Mouse (Mus musculus) liver, embryonic 15.5 days (tissue): Measurements from ENCODE around the gene Adgrl3. TPM values are rescaled to one million over a fixed set of nuclear protein-coding genes. Genes with fewer than 3 reads are reported as not detected.

Experiments used
- ATAC-seq: fragments of 200-750 bp; cut with Nextera tagmentation; 2 replicates; pipeline ENCODE4 v1.8.0; 2017; ENCODE audit warnings: moderate number of reproducible peaks, mild to moderate bottlenecking, moderate library complexity; ENCODE audit not compliant: insufficient read depth
- H3K27ac ChIP-seq: fragments of 300-500 bp; sonication (generic); replicated peaks from 2 replicates; pipeline ENCODE4 v1.5.1; 2015; ENCODE audit warnings: mild to moderate bottlenecking, inconsistent platforms
- H3K27me3 ChIP-seq: fragments of 300-500 bp; sonication (generic); 2 replicates; pipeline ENCODE4 v1.6.1; 2015; ENCODE audit warnings: mild to moderate bottlenecking, inconsistent platforms
- H3K36me3 ChIP-seq: fragments of 300-500 bp; sonication (generic); replicated peaks from 2 replicates; pipeline ENCODE4 v1.6.1; 2015; ENCODE audit warnings: moderate library complexity, mild to moderate bottlenecking, inconsistent platforms
- H3K4me1 ChIP-seq: fragments of 300-500 bp; sonication (generic); replicated peaks from 2 replicates; pipeline ENCODE4 v1.6.1; 2015; ENCODE audit warnings: inconsistent platforms
- H3K4me2 ChIP-seq: fragments of 300-500 bp; sonication (generic); 2 replicates; pipeline ENCODE4 v1.6.1; 2015; ENCODE audit warnings: moderate library complexity, mild to moderate bottlenecking, inconsistent platforms
- H3K4me3 ChIP-seq: fragments of 300-500 bp; sonication (generic); replicated peaks from 2 replicates; pipeline ENCODE4 v1.5.1; 2015; ENCODE audit warnings: mild to moderate bottlenecking, inconsistent platforms
- H3K9ac ChIP-seq: fragments of 300-500 bp; sonication (generic); 2 replicates; pipeline ENCODE4 v1.6.1; 2015; ENCODE audit warnings: moderate library complexity, mild to moderate bottlenecking, inconsistent platforms
- H3K9me3 ChIP-seq: fragments of 300-500 bp; sonication (generic); replicated peaks from 2 replicates; pipeline ENCODE4 v1.6.1; 2016; ENCODE audit warnings: inconsistent platforms
- WGBS: fragments of 180-500 bp; shearing (Covaris S2); methylation state at CpG from one replicate; pipeline ENCODE4 v1.1.7; 2015; ENCODE audit warnings: mixed read lengths; ENCODE audit not compliant: insufficient replicate concordance; 5-methylcytosine and 5-hydroxymethylcytosine counted together
- polyA plus RNA-seq: library from polyadenylated mRNA; unstranded; fragments of >200 nt; fragmentation: Nextera tagmentation; extraction: Ambion mirVana; gene quantifications from 2 replicates; pipeline ENCODE4 v1.2.1, GENCODE M21; 2015

Gene Adgrl3
- polyA plus RNA-seq, 1 experiment from 2014 or later = 0.84 TPM

GRCm38 (mm10) chr5:81674275-81674974 is 654.5 kb downstream of the Adgrl3 start:
- Histone ChIP-seq H3K27me3 (no peaks in the 10 kb centered on the region), H3K4me3 (no peak overlapping the region), H3K9ac (no peak overlapping the region), H3K36me3 (no peaks in the 10 kb centered on the region), H3K9me3 (no peaks in the 10 kb centered on the region), H3K4me1 (no peaks in the 10 kb centered on the region), H3K27ac (no peak overlapping the region), H3K4me2 (no peak overlapping the region)
- 62% methylated on average over 4 of the region's 4 CpGs for WGBS
- ATAC-seq = no peak

GRCm38 (mm10) chr5:81674975-81675371 is 655.0 kb downstream of the Adgrl3 start:
- H3K4me3 ChIP-seq = no peak overlapping the region
- H3K4me2 ChIP-seq = no peak overlapping the region
- no peaks in the 10 kb centered on the region for H3K4me1 ChIP-seq
- H3K36me3 ChIP-seq = no peaks in the 10 kb centered on the region
- no peaks in the 10 kb centered on the region for H3K27me3 ChIP-seq
- H3K9ac ChIP-seq = no peak overlapping the region
- no peak for ATAC-seq
- 44% methylated on average over 1 of the region's 1 CpGs for WGBS
- H3K9me3 ChIP-seq = no peaks in the 10 kb centered on the region
- H3K27ac ChIP-seq = no peak overlapping the region

- ATAC-seq = no peak
- H3K9me3 ChIP-seq = no peaks in the 10 kb centered on the region
- H3K4me2 ChIP-seq = no peak overlapping the region
- H3K27me3 ChIP-seq = no peaks in the 10 kb centered on the region
- no peaks in the 10 kb centered on the region for H3K36me3 ChIP-seq
- no peaks in the 10 kb centered on the region for H3K4me1 ChIP-seq
- no peak overlapping the region for H3K4me3 ChIP-seq
- 74% methylated on average over 1 of the region's 1 CpGs for WGBS
- H3K9ac ChIP-seq = no peak overlapping the region
- H3K27ac ChIP-seq = no peak overlapping the region
Measured at GRCm38 (mm10) chr5:81676896-81677295, 657.0 kb downstream of the Adgrl3 start.

- Histone ChIP-seq H3K36me3 (no peaks in the 10 kb centered on the region), H3K4me1 (no peaks in the 10 kb centered on the region), H3K4me3 (no peak overlapping the region), H3K9ac (no peak overlapping the region), H3K9me3 (no peaks in the 10 kb centered on the region), H3K27ac (no peak overlapping the region), H3K4me2 (no peak overlapping the region), H3K27me3 (no peaks in the 10 kb centered on the region)
- WGBS = 60% methylated on average over 3 of the region's 3 CpGs
- no peak for ATAC-seq
Measured at GRCm38 (mm10) chr5:81686206-81686605, 666.3 kb downstream of the Adgrl3 start.

- H3K4me3 ChIP-seq = no peak overlapping the region
- H3K9me3 ChIP-seq = no peaks in the 10 kb centered on the region
- ATAC-seq = no peak
- 67% methylated on average over 4 of the region's 4 CpGs for WGBS
- H3K4me2 ChIP-seq = no peak overlapping the region
- H3K27me3 ChIP-seq = no peaks in the 10 kb centered on the region
- H3K36me3 ChIP-seq = no peaks in the 10 kb centered on the region
- no peak overlapping the region for H3K9ac ChIP-seq
- no peak overlapping the region for H3K27ac ChIP-seq
- H3K4me1 ChIP-seq = no peaks in the 10 kb centered on the region
Measured at GRCm38 (mm10) chr5:81686845-81687244, 666.9 kb downstream of the Adgrl3 start.

GRCm38 (mm10) chr5:81729620-81730019 is 709.7 kb downstream of the Adgrl3 start:
- 61% methylated on average over 3 of the region's 3 CpGs for WGBS
- Histone ChIP-seq H3K4me1 (no peaks in the 10 kb centered on the region), H3K9ac (no peak overlapping the region), H3K36me3 (no peaks in the 10 kb centered on the region), H3K4me3 (no peak overlapping the region), H3K27ac (no peak overlapping the region), H3K4me2 (no peak overlapping the region), H3K9me3 (no peaks in the 10 kb centered on the region), H3K27me3 (no peaks in the 10 kb centered on the region)
- no peak for ATAC-seq

GRCm38 (mm10) chr5:81736008-81736407 is 716.1 kb downstream of the Adgrl3 start:
- 59% methylated on average over 3 of the region's 3 CpGs for WGBS
- Histone ChIP-seq H3K27me3 (no peaks in the 10 kb centered on the region), H3K4me1 (no peaks in the 10 kb centered on the region), H3K4me2 (no peak overlapping the region), H3K9me3 (no peaks in the 10 kb centered on the region), H3K9ac (no peak overlapping the region), H3K36me3 (no peaks in the 10 kb centered on the region), H3K4me3 (no peak overlapping the region), H3K27ac (no peak overlapping the region)
- no peak for ATAC-seq

GRCm38 (mm10) chr5:81738286-81739032 is 718.5 kb downstream of the Adgrl3 start:
- 47% methylated on average over 3 of the region's 3 CpGs for WGBS
- Histone ChIP-seq H3K4me2 (no peak overlapping the region), H3K27me3 (no peaks in the 10 kb centered on the region), H3K9ac (no peak overlapping the region), H3K4me3 (no peak overlapping the region), H3K36me3 (no peaks in the 10 kb centered on the region), H3K27ac (no peak overlapping the region), H3K4me1 (no peaks in the 10 kb centered on the region), H3K9me3 (no peaks in the 10 kb centered on the region)
- no peak for ATAC-seq

- no peak overlapping the region for H3K9ac ChIP-seq
- no peaks in the 10 kb centered on the region for H3K9me3 ChIP-seq
- no peaks in the 10 kb centered on the region for H3K36me3 ChIP-seq
- no peak overlapping the region for H3K27ac ChIP-seq
- H3K4me3 ChIP-seq = no peak overlapping the region
- 80% methylated on average over 3 of the region's 3 CpGs for WGBS
- no peak for ATAC-seq
- no peaks in the 10 kb centered on the region for H3K4me1 ChIP-seq
- no peaks in the 10 kb centered on the region for H3K27me3 ChIP-seq
- H3K4me2 ChIP-seq = no peak overlapping the region
Measured at GRCm38 (mm10) chr5:81752426-81752825, 732.5 kb downstream of the Adgrl3 start.

GRCm38 (mm10) chr5:81755711-81756110 is 735.8 kb downstream of the Adgrl3 start:
- Histone ChIP-seq H3K9ac (no peak overlapping the region), H3K4me2 (no peak overlapping the region), H3K4me1 (no peaks in the 10 kb centered on the region), H3K27me3 (no peaks in the 10 kb centered on the region), H3K27ac (no peak overlapping the region), H3K9me3 (no peaks in the 10 kb centered on the region), H3K4me3 (no peak overlapping the region), H3K36me3 (no peaks in the 10 kb centered on the region)
- ATAC-seq = no peak
- 53% methylated on average over 2 of the region's 2 CpGs for WGBS

- H3K4me2 ChIP-seq = no peak overlapping the region
- no peak overlapping the region for H3K4me3 ChIP-seq
- H3K9me3 ChIP-seq = no peaks in the 10 kb centered on the region
- no peak overlapping the region for H3K9ac ChIP-seq
- H3K27ac ChIP-seq = no peak overlapping the region
- no peaks in the 10 kb centered on the region for H3K4me1 ChIP-seq
- H3K27me3 ChIP-seq = no peaks in the 10 kb centered on the region
- no peaks in the 10 kb centered on the region for H3K36me3 ChIP-seq
- no peak for ATAC-seq
- 62% methylated on average over 7 of the region's 7 CpGs for WGBS
Measured at GRCm38 (mm10) chr5:81757093-81757725, 737.3 kb downstream of the Adgrl3 start.
